Mouse (Mus musculus): ENCODE measurements around the gene Phf7. TPM values are rescaled to one million over a fixed set of nuclear protein-coding genes. Genes with fewer than 3 reads are reported as not detected.
A peak's percentile ranks its signal among the peaks of the same experiment; 100 is the strongest.

The Phf7 gene
- polyA plus RNA-seq, 1 experiment from 2014 or later: 14.2 TPM

GRCm38 (mm10) chr14:31209133-31209557, 42.0 kb downstream of the Phf7 start:
- DNase-seq (ENCODE audit: low spot score) (no peak), ATAC-seq (replicated peaks; ENCODE audit: insufficient number of reproducible peaks, low FRiP score, low TSS enrichment, low read depth) (no peak)
- no peak overlapping the region for H3K9ac ChIP-seq (replicated peaks; ENCODE audit: low read length)
- H3K9me3 ChIP-seq (replicated peaks; ENCODE audit: control insufficient read depth, low read length): no peaks in the 10 kb centered on the region
- H3K27me3 ChIP-seq (ENCODE audit: control insufficient read depth, insufficient read depth, low read length): no peaks in the 10 kb centered on the region
- H3K4me1 ChIP-seq (ENCODE audit: control insufficient read depth, insufficient read depth, low read length): peaks cover 4% of the 10 kb centered on the region; the same call in 1 of the 2 replicates
- no peak overlapping the region for H3K27ac ChIP-seq (replicated peaks; ENCODE audit: low read depth, low read length)
- WGBS: 69% methylated on average over 4 of the region's 4 CpGs
- H3K4me2 ChIP-seq (ENCODE audit: low read depth, low read length): no peak overlapping the region
- H3K4me3 ChIP-seq (ENCODE audit: low read depth, low read length): no peak overlapping the region
- H3K36me3 ChIP-seq (replicated peaks; ENCODE audit: control insufficient read depth, insufficient read depth, low read depth, low read length): no peaks in the 10 kb centered on the region

GRCm38 (mm10) chr14:31208084-31208483, 43.0 kb downstream of the Phf7 start, which contains the start of gene Tnnc1:
Gene Tnnc1, plus strand, starts transcription at chr14:31208312.
- Histone ChIP-seq H3K27me3 (ENCODE audit: control insufficient read depth, insufficient read depth, low read length) (no peaks in the 10 kb centered on the region), H3K4me2 (ENCODE audit: low read depth, low read length) (no peak within 1 kb of the TSS; the same call in 1 of the 2 replicates), H3K9me3 (replicated peaks; ENCODE audit: control insufficient read depth, low read length) (no peaks in the 10 kb centered on the region), H3K27ac (replicated peaks; ENCODE audit: low read depth, low read length) (no peak within 1 kb of the TSS), H3K36me3 (replicated peaks; ENCODE audit: control insufficient read depth, insufficient read depth, low read depth, low read length) (peaks cover 4% of the 10 kb centered on the region), H3K4me3 (ENCODE audit: low read depth, low read length) (no peak within 1 kb of the TSS), H3K4me1 (ENCODE audit: control insufficient read depth, insufficient read depth, low read length) (peaks cover 4% of the 10 kb centered on the region; the same call in 1 of the 2 replicates), H3K9ac (replicated peaks; ENCODE audit: low read length) (peak within 1 kb of the TSS; percentile 58)
- ATAC-seq (replicated peaks; ENCODE audit: insufficient number of reproducible peaks, low FRiP score, low TSS enrichment, low read depth): no peak
- DNase-seq (ENCODE audit: low spot score): no peak
- WGBS: 76% methylated on average over 2 of the region's 2 CpGs

GRCm38 (mm10) chr14:31207070-31207830, 43.9 kb downstream of the Phf7 start:
- 79% methylated on average over 13 of the region's 13 CpGs for WGBS
- peak overlapping the region; percentile 58 for H3K9ac ChIP-seq (replicated peaks; ENCODE audit: low read length)
- no peaks in the 10 kb centered on the region for H3K9me3 ChIP-seq (replicated peaks; ENCODE audit: control insufficient read depth, low read length)
- DNase-seq (ENCODE audit: low spot score): no peak
- peaks cover 10% of the 10 kb centered on the region for H3K36me3 ChIP-seq (replicated peaks; ENCODE audit: control insufficient read depth, insufficient read depth, low read depth, low read length)
- no peaks in the 10 kb centered on the region for H3K27me3 ChIP-seq (ENCODE audit: control insufficient read depth, insufficient read depth, low read length)
- peak overlapping the region; percentile 85 for H3K4me2 ChIP-seq (ENCODE audit: low read depth, low read length)
- no peak overlapping the region for H3K27ac ChIP-seq (replicated peaks; ENCODE audit: low read depth, low read length)
- H3K4me3 ChIP-seq (ENCODE audit: low read depth, low read length): peak overlapping the region; percentile 74
- peaks cover 4% of the 10 kb centered on the region; the same call in 1 of the 2 replicates for H3K4me1 ChIP-seq (ENCODE audit: control insufficient read depth, insufficient read depth, low read length)
- peak; percentile 24; the same call in 1 of the 2 replicates for ATAC-seq (replicated peaks; ENCODE audit: insufficient number of reproducible peaks, low FRiP score, low TSS enrichment, low read depth)

GRCm38 (mm10) chr14:31206472-31206981, 44.6 kb downstream of the Phf7 start:
- no peaks in the 10 kb centered on the region for H3K9me3 ChIP-seq (replicated peaks; ENCODE audit: control insufficient read depth, low read length)
- H3K9ac ChIP-seq (replicated peaks; ENCODE audit: low read length): peak overlapping the region; percentile 93
- H3K27me3 ChIP-seq (ENCODE audit: control insufficient read depth, insufficient read depth, low read length): no peaks in the 10 kb centered on the region
- ATAC-seq (replicated peaks; ENCODE audit: insufficient number of reproducible peaks, low FRiP score, low TSS enrichment, low read depth) (peak; percentile 60), DNase-seq (ENCODE audit: low spot score) (peak; percentile 96)
- H3K4me2 ChIP-seq (ENCODE audit: low read depth, low read length): peak overlapping the region; percentile 87
- H3K4me1 ChIP-seq (ENCODE audit: control insufficient read depth, insufficient read depth, low read length): peaks cover 4% of the 10 kb centered on the region; the same call in 1 of the 2 replicates
- peak overlapping the region; percentile 74 for H3K4me3 ChIP-seq (ENCODE audit: low read depth, low read length)
- under 1% methylated on average over 48 of the region's 48 CpGs for WGBS
- peaks cover 15% of the 10 kb centered on the region for H3K36me3 ChIP-seq (replicated peaks; ENCODE audit: control insufficient read depth, insufficient read depth, low read depth, low read length)
- H3K27ac ChIP-seq (replicated peaks; ENCODE audit: low read depth, low read length): peak overlapping the region; percentile 63

- Histone ChIP-seq H3K27me3 (ENCODE audit: control insufficient read depth, insufficient read depth, low read length) (no peaks in the 10 kb centered on the region), H3K4me2 (ENCODE audit: low read depth, low read length) (peak overlapping the region; percentile 87), H3K36me3 (replicated peaks; ENCODE audit: control insufficient read depth, insufficient read depth, low read depth, low read length) (peaks cover 18% of the 10 kb centered on the region), H3K27ac (replicated peaks; ENCODE audit: low read depth, low read length) (peak overlapping the region; percentile 68), H3K4me3 (ENCODE audit: low read depth, low read length) (peak overlapping the region; percentile 74), H3K9ac (replicated peaks; ENCODE audit: low read length) (peak overlapping the region; percentile 93), H3K9me3 (replicated peaks; ENCODE audit: control insufficient read depth, low read length) (no peaks in the 10 kb centered on the region), H3K4me1 (ENCODE audit: control insufficient read depth, insufficient read depth, low read length) (peaks cover 4% of the 10 kb centered on the region; the same call in 1 of the 2 replicates)
- peak; percentile 65 for DNase-seq (ENCODE audit: low spot score)
- ATAC-seq (replicated peaks; ENCODE audit: insufficient number of reproducible peaks, low FRiP score, low TSS enrichment, low read depth): peak; percentile 67
- WGBS: 2% methylated on average over 38 of the region's 39 CpGs
Measured at GRCm38 (mm10) chr14:31205562-31206467, 45.3 kb downstream of the Phf7 start.

- Histone ChIP-seq H3K27ac (replicated peaks; ENCODE audit: low read depth, low read length) (peak overlapping the region; percentile 68), H3K9ac (replicated peaks; ENCODE audit: low read length) (peak overlapping the region; percentile 93), H3K4me2 (ENCODE audit: low read depth, low read length) (peak overlapping the region; percentile 87), H3K27me3 (ENCODE audit: control insufficient read depth, insufficient read depth, low read length) (no peaks in the 10 kb centered on the region), H3K9me3 (replicated peaks; ENCODE audit: control insufficient read depth, low read length) (no peaks in the 10 kb centered on the region), H3K36me3 (replicated peaks; ENCODE audit: control insufficient read depth, insufficient read depth, low read depth, low read length) (peaks cover 18% of the 10 kb centered on the region), H3K4me1 (ENCODE audit: control insufficient read depth, insufficient read depth, low read length) (peaks cover 4% of the 10 kb centered on the region; the same call in 1 of the 2 replicates), H3K4me3 (ENCODE audit: low read depth, low read length) (peak overlapping the region; percentile 74)
- WGBS: 27% methylated on average over 8 of the region's 8 CpGs
- DNase-seq (ENCODE audit: low spot score): no peak
- ATAC-seq (replicated peaks; ENCODE audit: insufficient number of reproducible peaks, low FRiP score, low TSS enrichment, low read depth): no peak
Measured at GRCm38 (mm10) chr14:31205244-31205561, 45.9 kb downstream of the Phf7 start.

- Histone ChIP-seq H3K9me3 (replicated peaks; ENCODE audit: control insufficient read depth, low read length) (no peaks in the 10 kb centered on the region), H3K27ac (replicated peaks; ENCODE audit: low read depth, low read length) (0 out of 2 replicates have a peak overlapping the region, but pooled peaks have one; percentile 68), H3K4me3 (ENCODE audit: low read depth, low read length) (peak overlapping the region; percentile 74), H3K27me3 (ENCODE audit: control insufficient read depth, insufficient read depth, low read length) (no peaks in the 10 kb centered on the region), H3K4me2 (ENCODE audit: low read depth, low read length) (peak overlapping the region; percentile 87), H3K36me3 (replicated peaks; ENCODE audit: control insufficient read depth, insufficient read depth, low read depth, low read length) (peaks cover 19% of the 10 kb centered on the region), H3K4me1 (ENCODE audit: control insufficient read depth, insufficient read depth, low read length) (peaks cover 4% of the 10 kb centered on the region; the same call in 1 of the 2 replicates), H3K9ac (replicated peaks; ENCODE audit: low read length) (peak overlapping the region; percentile 93)
- DNase-seq (ENCODE audit: low spot score) (peak; percentile 21), ATAC-seq (replicated peaks; ENCODE audit: insufficient number of reproducible peaks, low FRiP score, low TSS enrichment, low read depth) (no peak)
- WGBS: 81% methylated on average over 4 of the region's 4 CpGs
Measured at GRCm38 (mm10) chr14:31204844-31205243, 46.3 kb downstream of the Phf7 start.
